Mouse (Mus musculus): ENCODE measurements at regions not wholly inside any gene's neighbourhood (a gene's known extent, or its start where the extent isn't known, plus 50 kb on each side); places are given as distances from the start of the nearest gene placed in this dataset.

- H3K27me3 ChIP-seq (ENCODE audit: control insufficient read depth, insufficient read depth, low read length): no peaks in the 10 kb centered on the region
- ATAC-seq (ENCODE audit: low FRiP score, low TSS enrichment): no peak
- H3K27ac ChIP-seq (ENCODE audit: low read depth, low read length): no peak overlapping the region
- H3K4me1 ChIP-seq (ENCODE audit: control insufficient read depth, insufficient read depth, low read length): no peaks in the 10 kb centered on the region
- 78% methylated on average over 4 of the region's 4 CpGs for WGBS
- no peak overlapping the region for H3K4me2 ChIP-seq (replicated peaks; ENCODE audit: low read depth, low read length)
- H3K9me3 ChIP-seq (ENCODE audit: control insufficient read depth, low read length): no peaks in the 10 kb centered on the region
- no peaks in the 10 kb centered on the region for H3K36me3 ChIP-seq (ENCODE audit: control insufficient read depth, insufficient read depth, low read length)
- H3K4me3 ChIP-seq (ENCODE audit: low read length): no peak overlapping the region
- no peak overlapping the region for H3K9ac ChIP-seq (ENCODE audit: low read depth, low read length)
Observed at GRCm38 (mm10) chr2:148581666-148582065, 90.7 kb upstream of the Nxt1 start.

GRCm38 (mm10) chr2:148580286-148580966 is 92.0 kb upstream of the Nxt1 start:
- H3K36me3 ChIP-seq (ENCODE audit: control insufficient read depth, insufficient read depth, low read length): no peaks in the 10 kb centered on the region
- H3K9me3 ChIP-seq (ENCODE audit: control insufficient read depth, low read length): no peaks in the 10 kb centered on the region
- no peaks in the 10 kb centered on the region for H3K4me1 ChIP-seq (ENCODE audit: control insufficient read depth, insufficient read depth, low read length)
- no peaks in the 10 kb centered on the region for H3K27me3 ChIP-seq (ENCODE audit: control insufficient read depth, insufficient read depth, low read length)
- H3K27ac ChIP-seq (ENCODE audit: low read depth, low read length): no peak overlapping the region
- no peak for ATAC-seq (ENCODE audit: low FRiP score, low TSS enrichment)
- H3K4me3 ChIP-seq (ENCODE audit: low read length): no peak overlapping the region
- 42% methylated on average over 7 of the region's 7 CpGs for WGBS
- H3K4me2 ChIP-seq (replicated peaks; ENCODE audit: low read depth, low read length): no peak overlapping the region
- H3K9ac ChIP-seq (ENCODE audit: low read depth, low read length): no peak overlapping the region

DNA sequence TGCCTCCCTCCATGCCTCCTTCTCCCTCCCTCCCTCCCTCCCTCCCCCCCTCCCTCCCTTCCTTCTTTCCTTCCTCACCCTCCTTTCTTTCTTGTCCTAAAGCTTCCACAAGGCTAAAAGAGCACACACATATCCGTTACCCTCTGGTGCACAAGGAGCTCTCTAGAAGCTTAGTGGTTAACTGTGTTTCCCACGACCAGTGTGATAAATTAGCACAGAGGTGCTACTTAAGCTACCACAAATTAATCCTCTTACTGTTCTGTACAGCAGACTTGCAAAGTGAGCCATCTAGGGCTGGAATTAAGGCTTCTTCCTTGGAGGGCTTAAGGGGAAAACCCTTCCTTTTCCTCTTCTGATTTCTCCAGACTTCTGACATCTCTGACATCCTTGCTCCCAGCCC is 92.8 kb upstream of the Nxt1 start:
- Histone ChIP-seq H3K4me3 (ENCODE audit: low read length) (no peak overlapping the region), H3K4me1 (ENCODE audit: control insufficient read depth, insufficient read depth, low read length) (no peaks in the 10 kb centered on the region), H3K36me3 (ENCODE audit: control insufficient read depth, insufficient read depth, low read length) (no peaks in the 10 kb centered on the region), H3K27ac (ENCODE audit: low read depth, low read length) (no peak overlapping the region), H3K27me3 (ENCODE audit: control insufficient read depth, insufficient read depth, low read length) (no peaks in the 10 kb centered on the region), H3K4me2 (replicated peaks; ENCODE audit: low read depth, low read length) (no peak overlapping the region), H3K9me3 (ENCODE audit: control insufficient read depth, low read length) (no peaks in the 10 kb centered on the region), H3K9ac (ENCODE audit: low read depth, low read length) (no peak overlapping the region)
- no peak for ATAC-seq (ENCODE audit: low FRiP score, low TSS enrichment)
- WGBS: 23% methylated on average over 2 of the region's 2 CpGs

DNA sequence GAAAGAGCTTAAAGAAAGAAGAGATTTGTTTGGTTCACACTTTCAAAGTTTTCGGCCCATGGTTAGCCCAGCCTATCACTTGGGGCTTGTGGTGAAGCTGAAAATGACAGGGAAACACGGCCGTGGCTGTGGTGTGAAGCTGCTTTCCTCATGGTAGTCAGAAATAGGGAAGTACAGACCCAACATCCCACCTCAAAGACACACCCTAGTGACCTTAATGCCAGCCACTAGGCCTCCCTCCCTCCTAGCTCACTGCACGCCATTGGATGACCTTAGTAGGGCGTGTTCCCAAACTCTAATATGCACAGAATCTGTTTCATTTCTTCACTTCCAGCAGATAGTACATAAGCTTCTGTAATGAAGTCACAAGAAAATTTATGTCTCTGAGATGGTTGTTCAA is 93.4 kb upstream of the Nxt1 start:
- Histone ChIP-seq H3K4me2 (replicated peaks; ENCODE audit: low read depth, low read length) (no peak overlapping the region), H3K27ac (ENCODE audit: low read depth, low read length) (no peak overlapping the region)
- WGBS: 79% methylated on average over 5 of the region's 5 CpGs

GRCm38 (mm10) chr2:148578176-148578575 is 94.2 kb upstream of the Nxt1 start:
- Histone ChIP-seq H3K27ac (ENCODE audit: low read depth, low read length) (no peak overlapping the region), H3K9ac (ENCODE audit: low read depth, low read length) (no peak overlapping the region), H3K36me3 (ENCODE audit: control insufficient read depth, insufficient read depth, low read length) (no peaks in the 10 kb centered on the region), H3K9me3 (ENCODE audit: control insufficient read depth, low read length) (no peaks in the 10 kb centered on the region), H3K4me2 (replicated peaks; ENCODE audit: low read depth, low read length) (no peak overlapping the region), H3K27me3 (ENCODE audit: control insufficient read depth, insufficient read depth, low read length) (no peaks in the 10 kb centered on the region), H3K4me1 (ENCODE audit: control insufficient read depth, insufficient read depth, low read length) (no peaks in the 10 kb centered on the region), H3K4me3 (ENCODE audit: low read length) (no peak overlapping the region)
- WGBS: 72% methylated on average over 2 of the region's 2 CpGs
- ATAC-seq (ENCODE audit: low FRiP score, low TSS enrichment): no peak

More for the DNA sequence above, 93.4 kb upstream of the Nxt1 start:
- Histone ChIP-seq H3K36me3 (ENCODE audit: control insufficient read depth, insufficient read depth, low read length) (no peaks in the 10 kb centered on the region), H3K4me1 (ENCODE audit: control insufficient read depth, insufficient read depth, low read length) (no peaks in the 10 kb centered on the region), H3K4me3 (ENCODE audit: low read length) (no peak overlapping the region), H3K9ac (ENCODE audit: low read depth, low read length) (no peak overlapping the region), H3K27me3 (ENCODE audit: control insufficient read depth, insufficient read depth, low read length) (no peaks in the 10 kb centered on the region), H3K9me3 (ENCODE audit: control insufficient read depth, low read length) (no peaks in the 10 kb centered on the region)
- ATAC-seq (ENCODE audit: low FRiP score, low TSS enrichment): no peak

DNA sequence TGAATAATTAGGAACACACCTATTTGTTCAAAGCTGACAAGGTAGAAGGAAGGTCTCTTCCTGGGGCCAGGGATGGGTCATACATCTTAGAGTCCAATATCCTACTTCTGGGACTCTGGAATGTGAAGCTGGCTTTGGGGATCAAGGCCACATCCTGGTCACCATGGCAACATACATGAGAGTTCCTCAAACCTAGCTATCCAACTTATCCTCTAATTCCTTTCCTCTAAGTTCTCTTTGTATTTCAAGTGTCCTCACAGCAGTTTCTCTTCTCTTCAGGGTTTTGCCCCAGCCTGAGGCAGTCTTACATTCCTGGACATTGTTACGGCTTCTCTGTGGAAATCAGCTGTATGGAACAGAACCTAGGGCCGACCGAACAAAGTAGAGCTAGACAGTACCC is 97.0 kb upstream of the Nxt1 start:
- Histone ChIP-seq H3K4me2 (replicated peaks; ENCODE audit: low read depth, low read length) (no peak overlapping the region), H3K9me3 (ENCODE audit: control insufficient read depth, low read length) (no peaks in the 10 kb centered on the region), H3K27ac (ENCODE audit: low read depth, low read length) (no peak overlapping the region), H3K4me1 (ENCODE audit: control insufficient read depth, insufficient read depth, low read length) (no peaks in the 10 kb centered on the region), H3K27me3 (ENCODE audit: control insufficient read depth, insufficient read depth, low read length) (no peaks in the 10 kb centered on the region), H3K36me3 (ENCODE audit: control insufficient read depth, insufficient read depth, low read length) (no peaks in the 10 kb centered on the region), H3K9ac (ENCODE audit: low read depth, low read length) (no peak overlapping the region), H3K4me3 (ENCODE audit: low read length) (no peak overlapping the region)
- ATAC-seq (ENCODE audit: low FRiP score, low TSS enrichment): no peak
- WGBS: 73% methylated on average over 3 of the region's 3 CpGs

- H3K27ac ChIP-seq (ENCODE audit: low read depth, low read length): no peak overlapping the region
- no peak overlapping the region for H3K4me2 ChIP-seq (replicated peaks; ENCODE audit: low read depth, low read length)
- no peaks in the 10 kb centered on the region for H3K4me1 ChIP-seq (ENCODE audit: control insufficient read depth, insufficient read depth, low read length)
- H3K27me3 ChIP-seq (ENCODE audit: control insufficient read depth, insufficient read depth, low read length): no peaks in the 10 kb centered on the region
- no peak overlapping the region for H3K4me3 ChIP-seq (ENCODE audit: low read length)
- ATAC-seq (ENCODE audit: low FRiP score, low TSS enrichment): 0 out of 2 replicates have a peak, but pooled peaks have one; percentile 46
- H3K9me3 ChIP-seq (ENCODE audit: control insufficient read depth, low read length): no peaks in the 10 kb centered on the region
- no peak overlapping the region for H3K9ac ChIP-seq (ENCODE audit: low read depth, low read length)
- no peaks in the 10 kb centered on the region for H3K36me3 ChIP-seq (ENCODE audit: control insufficient read depth, insufficient read depth, low read length)
- WGBS: 17% methylated on average over 1 of the region's 1 CpGs
Observed at GRCm38 (mm10) chr2:148572165-148572564, 100.2 kb upstream of the Nxt1 start.

DNA sequence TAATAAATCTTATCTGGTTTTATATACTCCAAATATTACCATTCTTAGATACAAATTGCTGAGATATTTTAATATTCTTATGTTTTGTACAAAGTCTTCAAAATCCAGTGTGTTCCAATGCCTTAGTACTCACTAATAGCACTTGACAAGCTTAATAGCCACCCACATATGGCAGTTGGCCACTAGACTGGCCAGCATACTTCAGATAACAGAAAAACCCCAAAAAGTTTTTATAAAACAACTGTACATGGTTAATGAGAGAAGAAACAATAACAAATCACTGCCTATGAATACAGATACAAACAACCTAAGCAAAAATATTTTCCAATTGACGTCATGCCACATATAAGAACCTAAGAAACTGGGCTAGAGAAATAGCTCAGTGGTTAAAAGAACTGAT is 100.8 kb upstream of the Nxt1 start:
- H3K9me3 ChIP-seq (ENCODE audit: control insufficient read depth, low read length): no peaks in the 10 kb centered on the region

GRCm38 (mm10) chr2:148571018-148571417 is 101.4 kb upstream of the Nxt1 start:
- H3K4me3 ChIP-seq (ENCODE audit: low read length): no peak overlapping the region
- no peak for ATAC-seq (ENCODE audit: low FRiP score, low TSS enrichment)
- no peak overlapping the region for H3K27ac ChIP-seq (ENCODE audit: low read depth, low read length)
- no peaks in the 10 kb centered on the region for H3K36me3 ChIP-seq (ENCODE audit: control insufficient read depth, insufficient read depth, low read length)
- H3K27me3 ChIP-seq (ENCODE audit: control insufficient read depth, insufficient read depth, low read length): no peaks in the 10 kb centered on the region
- H3K9ac ChIP-seq (ENCODE audit: low read depth, low read length): no peak overlapping the region
- no peaks in the 10 kb centered on the region for H3K9me3 ChIP-seq (ENCODE audit: control insufficient read depth, low read length)
- no peak overlapping the region for H3K4me2 ChIP-seq (replicated peaks; ENCODE audit: low read depth, low read length)
- WGBS: 83% methylated on average over 5 of the region's 5 CpGs
- H3K4me1 ChIP-seq (ENCODE audit: control insufficient read depth, insufficient read depth, low read length): no peaks in the 10 kb centered on the region

More for the DNA sequence above, 100.8 kb upstream of the Nxt1 start:
- Histone ChIP-seq H3K4me2 (replicated peaks; ENCODE audit: low read depth, low read length) (no peak overlapping the region), H3K27ac (ENCODE audit: low read depth, low read length) (no peak overlapping the region), H3K36me3 (ENCODE audit: control insufficient read depth, insufficient read depth, low read length) (no peaks in the 10 kb centered on the region), H3K4me3 (ENCODE audit: low read length) (no peak overlapping the region), H3K4me1 (ENCODE audit: control insufficient read depth, insufficient read depth, low read length) (no peaks in the 10 kb centered on the region), H3K9ac (ENCODE audit: low read depth, low read length) (no peak overlapping the region), H3K27me3 (ENCODE audit: control insufficient read depth, insufficient read depth, low read length) (no peaks in the 10 kb centered on the region)
- WGBS: 98% methylated on average over 1 of the region's 1 CpGs
- no peak for ATAC-seq (ENCODE audit: low FRiP score, low TSS enrichment)

Data from kidney, embryonic 14.5 days (tissue).